Mouse (Mus musculus) erythroblast, embryonic 14.5 days (primary cell): Measurements from ENCODE around the gene Prickle2. TPM values are rescaled to one million over a fixed set of nuclear protein-coding genes. Genes with fewer than 3 reads are reported as not detected.

Experiments
- H3K27me3 ChIP-seq: 2 replicates; pipeline ENCODE4 v1.6.1; 2012; ENCODE audit warnings: inconsistent platforms; ENCODE audit not compliant: control insufficient read depth
- H3K36me3 ChIP-seq: 2 replicates; pipeline ENCODE4 v1.6.1; 2012; ENCODE audit warnings: mild to moderate bottlenecking, inconsistent platforms; ENCODE audit not compliant: control insufficient read depth
- H3K4me1 ChIP-seq: 2 replicates; pipeline ENCODE4 v1.6.1; 2012; ENCODE audit warnings: inconsistent platforms; ENCODE audit not compliant: control insufficient read depth
- H3K4me3 ChIP-seq: replicated peaks from 2 replicates; pipeline ENCODE3; 2012; ENCODE audit warnings: moderate library complexity, mild to moderate bottlenecking, inconsistent platforms
- H3K9me3 ChIP-seq: 2 replicates; pipeline ENCODE4 v1.6.1; 2012; ENCODE audit warnings: low read length, inconsistent platforms, mixed read lengths; ENCODE audit not compliant: control insufficient read depth
- GATA1 ChIP-seq: IDR thresholded peaks from 2 replicates; pipeline ENCODE4 v1.6.1; 2012; ENCODE audit warnings: low read length, inconsistent platforms, mixed read lengths
- TAL1 ChIP-seq: IDR thresholded peaks from 3 replicates; pipeline ENCODE4 v1.6.1; 2012; ENCODE audit warnings: low read length, inconsistent platforms, mixed read lengths
- polyA plus RNA-seq: library from polyadenylated mRNA; stranded (reverse); fragments of >175 nt; gene quantifications from 2 replicates; pipeline ENCODE4 v1.2.3, GENCODE M21; 2012

Gene Prickle2
- polyA plus RNA-seq, 1 experiment: not detected

DNA sequence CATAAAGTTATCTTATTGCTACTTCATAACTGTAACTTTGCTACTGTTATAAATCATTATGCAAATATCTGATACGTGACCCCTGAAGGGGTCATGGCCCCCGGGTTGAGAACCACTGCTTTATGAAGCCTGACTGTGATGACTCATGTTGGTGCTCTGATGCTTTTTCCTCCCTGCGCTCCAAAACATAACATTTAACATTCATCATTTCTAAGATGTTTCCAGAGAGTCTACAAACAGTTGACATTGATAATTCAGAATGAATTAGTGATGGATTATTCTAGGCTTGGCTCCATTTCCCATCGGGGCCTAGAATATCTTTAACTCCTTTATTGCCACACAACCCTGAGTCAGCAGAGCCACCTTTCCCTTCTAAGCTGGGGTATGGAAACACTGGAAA, 247.9 kb downstream of the Prickle2 start:
- no peaks in the 10 kb centered on the region for H3K36me3 ChIP-seq
- H3K4me3 ChIP-seq: no peak overlapping the region
- no peaks in the 10 kb centered on the region for H3K4me1 ChIP-seq
- no peaks in the 10 kb centered on the region for H3K27me3 ChIP-seq
- no peak for TF ChIP-seq TAL1
- no peak for TF ChIP-seq GATA1
- H3K9me3 ChIP-seq: no peaks in the 10 kb centered on the region

DNA sequence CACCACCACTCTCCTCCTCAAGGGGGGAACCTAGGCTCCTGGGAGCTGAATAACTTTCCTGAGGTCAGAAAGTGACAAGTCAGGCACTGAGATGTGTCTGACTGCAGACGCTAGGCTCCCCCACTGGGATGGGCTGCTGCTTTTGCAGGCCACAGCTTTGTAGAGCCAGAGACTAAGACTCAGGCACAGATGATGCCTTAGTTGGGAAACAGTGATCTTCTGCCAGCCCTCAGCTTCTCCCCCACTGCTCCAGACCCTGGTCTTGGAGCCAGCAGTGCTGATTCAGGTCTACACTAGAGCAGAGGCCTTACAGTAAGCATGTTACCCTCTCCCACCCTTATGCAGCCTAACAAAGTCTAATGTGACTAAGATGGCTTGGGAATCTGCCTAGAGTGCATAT, 254.5 kb downstream of the Prickle2 start:
- Histone ChIP-seq H3K4me1 (no peaks in the 10 kb centered on the region), H3K4me3 (no peak overlapping the region), H3K9me3 (no peaks in the 10 kb centered on the region), H3K36me3 (no peaks in the 10 kb centered on the region), H3K27me3 (no peaks in the 10 kb centered on the region)
- TF ChIP-seq TAL1: no peak

DNA sequence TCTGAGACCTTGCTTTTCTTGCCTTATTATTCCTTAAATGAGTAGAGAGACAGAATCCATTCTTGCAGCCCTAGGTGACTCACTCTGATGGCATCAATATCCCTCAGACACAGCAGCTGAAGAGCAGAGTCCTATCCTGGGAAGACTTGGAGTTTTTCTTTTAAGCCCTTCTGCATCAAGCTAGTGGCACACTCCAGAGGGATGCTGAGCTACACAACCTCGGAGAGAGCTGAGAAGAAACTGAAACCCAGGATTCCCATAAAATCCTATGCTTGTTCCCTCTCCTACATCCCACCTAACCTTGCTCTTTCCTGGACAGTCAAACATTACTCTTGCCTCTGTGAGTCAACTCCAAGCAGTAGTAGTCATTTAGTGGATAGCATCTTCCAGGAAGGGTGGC, 256.0 kb downstream of the Prickle2 start:
- Histone ChIP-seq H3K4me1 (no peaks in the 10 kb centered on the region), H3K9me3 (no peaks in the 10 kb centered on the region), H3K4me3 (no peak overlapping the region), H3K27me3 (no peaks in the 10 kb centered on the region), H3K36me3 (no peaks in the 10 kb centered on the region)
- TF ChIP-seq TAL1: no peak
- TF ChIP-seq GATA1: no peak

DNA sequence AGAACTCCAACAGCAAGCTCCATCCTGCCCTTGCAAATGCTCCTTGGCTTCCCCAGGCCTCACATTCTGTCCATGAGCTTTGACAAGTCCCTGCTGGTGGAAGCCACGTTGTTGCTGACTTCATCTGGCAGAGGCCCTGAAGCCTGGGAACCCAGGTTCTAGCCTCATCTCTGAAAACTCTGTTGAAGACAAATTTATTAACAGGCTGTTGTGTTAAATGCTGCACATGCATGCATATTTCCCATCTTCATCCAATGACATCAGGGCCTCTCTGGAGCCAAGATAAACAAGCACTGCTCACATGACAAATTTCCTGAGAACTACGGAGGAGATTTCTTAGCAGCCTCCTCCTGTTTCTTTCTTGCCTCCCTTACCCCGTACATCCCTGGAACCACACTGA, 259.3 kb downstream of the Prickle2 start:
- Histone ChIP-seq H3K36me3 (no peaks in the 10 kb centered on the region), H3K9me3 (no peaks in the 10 kb centered on the region), H3K4me3 (no peak overlapping the region), H3K27me3 (no peaks in the 10 kb centered on the region), H3K4me1 (no peaks in the 10 kb centered on the region)
- TF ChIP-seq TAL1 (no peak), GATA1 (no peak)

DNA sequence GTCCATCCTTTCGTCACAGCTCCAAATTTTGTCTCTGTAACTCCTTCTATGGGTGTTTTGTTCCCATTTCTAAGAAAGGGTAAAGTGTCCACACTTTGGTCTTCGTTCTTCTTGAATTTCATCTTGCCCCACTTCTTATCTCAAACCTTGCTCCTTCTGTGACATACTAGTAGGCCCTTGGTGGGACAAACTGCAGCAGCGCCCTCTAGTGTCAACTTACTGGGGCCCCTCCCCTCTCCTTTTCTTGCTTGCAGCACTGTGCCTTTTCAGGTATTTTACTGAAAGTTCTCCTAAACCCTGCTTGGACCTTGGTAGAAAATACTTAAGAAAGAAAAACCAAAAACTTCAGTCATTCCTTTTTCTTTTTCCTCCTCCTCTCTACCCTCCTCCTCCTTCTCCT, 264.8 kb downstream of the Prickle2 start:
- Histone ChIP-seq H3K36me3 (no peaks in the 10 kb centered on the region), H3K4me3 (no peak overlapping the region), H3K4me1 (no peaks in the 10 kb centered on the region), H3K9me3 (no peaks in the 10 kb centered on the region), H3K27me3 (no peaks in the 10 kb centered on the region)
- TF ChIP-seq GATA1 (no peak), TAL1 (no peak)

DNA sequence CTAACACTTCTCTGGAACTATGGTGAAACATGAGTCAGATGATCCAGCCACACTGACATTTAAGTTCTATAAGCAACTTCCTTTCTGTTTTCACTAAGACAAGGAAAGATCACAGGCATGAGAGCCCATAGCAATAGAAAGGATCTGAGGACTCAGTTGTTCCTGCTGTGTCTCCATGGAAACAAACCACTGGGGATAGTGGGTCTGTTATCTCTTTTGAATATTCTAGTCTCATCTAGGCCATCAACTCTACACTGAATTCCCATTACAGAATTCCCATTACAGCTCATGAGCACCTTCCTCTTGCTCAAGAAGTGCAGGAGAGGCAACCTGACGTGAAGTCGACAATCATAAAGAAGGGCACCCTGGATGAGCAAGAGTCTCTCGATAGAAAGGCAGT, 265.7 kb downstream of the Prickle2 start:
- TF ChIP-seq TAL1 (no peak), GATA1 (no peak)
- Histone ChIP-seq H3K36me3 (no peaks in the 10 kb centered on the region), H3K4me1 (no peaks in the 10 kb centered on the region), H3K27me3 (no peaks in the 10 kb centered on the region), H3K4me3 (no peak overlapping the region), H3K9me3 (no peaks in the 10 kb centered on the region)

DNA sequence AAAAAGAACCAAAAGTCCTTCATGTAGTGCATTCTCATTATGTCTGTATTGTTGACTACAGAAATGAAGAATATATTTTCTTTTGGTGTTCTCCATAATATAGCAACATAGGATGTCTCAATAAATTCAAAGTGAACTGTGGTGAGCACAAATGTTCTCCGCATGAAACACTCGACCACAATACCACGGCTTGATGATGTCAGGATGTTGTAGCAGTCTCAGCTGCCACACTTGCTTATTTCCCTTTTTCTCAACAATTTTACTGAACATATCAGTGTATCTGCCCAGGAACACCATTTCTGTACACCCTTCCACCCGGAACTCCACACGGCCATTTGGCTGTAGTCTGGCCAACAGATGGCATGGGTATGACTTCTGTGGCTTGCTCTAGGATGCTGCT, 273.8 kb downstream of the Prickle2 start:
- no peak for TF ChIP-seq TAL1
- TF ChIP-seq GATA1: no peak
- Histone ChIP-seq H3K27me3 (no peaks in the 10 kb centered on the region), H3K36me3 (no peaks in the 10 kb centered on the region), H3K4me1 (no peaks in the 10 kb centered on the region), H3K4me3 (no peak overlapping the region), H3K9me3 (no peaks in the 10 kb centered on the region)

DNA sequence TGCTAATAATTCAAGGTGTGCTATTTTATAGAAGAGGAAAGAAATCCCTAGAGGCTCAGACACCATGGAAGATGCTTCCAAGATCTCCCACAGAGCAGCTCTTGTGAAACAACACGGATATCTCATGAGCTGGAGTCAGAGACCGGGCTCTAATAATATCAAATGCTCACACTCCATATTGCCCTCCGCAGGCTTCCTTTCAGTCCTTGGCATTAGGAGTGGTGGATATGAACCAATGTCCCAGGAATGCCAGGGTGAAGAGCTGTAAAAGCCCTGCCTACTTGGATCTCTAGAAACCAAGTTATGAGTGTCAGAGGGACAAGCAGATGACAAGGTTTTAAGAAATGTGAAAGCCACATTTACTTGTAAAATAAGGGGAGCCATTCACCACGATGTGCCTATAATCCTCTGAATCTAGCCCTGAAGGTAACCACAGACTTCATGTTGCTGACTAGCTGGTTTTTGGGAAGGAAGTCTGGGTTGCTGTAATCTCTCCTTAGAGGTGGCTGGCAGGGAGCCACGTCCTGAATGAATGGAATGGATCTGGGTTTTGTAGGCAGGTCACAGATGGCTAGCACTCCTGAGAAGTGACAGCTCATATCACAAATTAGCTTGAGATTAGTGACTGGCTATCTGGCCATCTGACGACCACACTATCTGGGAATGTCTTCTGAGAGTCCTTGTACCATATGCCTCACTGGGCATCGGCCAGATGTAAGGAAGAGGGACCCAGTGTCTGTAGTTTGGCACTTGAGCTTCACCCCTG, 278.4 kb downstream of the Prickle2 start:
- Histone ChIP-seq H3K4me3 (no peak overlapping the region), H3K27me3 (no peaks in the 10 kb centered on the region), H3K36me3 (no peaks in the 10 kb centered on the region), H3K9me3 (no peaks in the 10 kb centered on the region), H3K4me1 (no peaks in the 10 kb centered on the region)
- TF ChIP-seq GATA1: no peak
- TF ChIP-seq TAL1: no peak

DNA sequence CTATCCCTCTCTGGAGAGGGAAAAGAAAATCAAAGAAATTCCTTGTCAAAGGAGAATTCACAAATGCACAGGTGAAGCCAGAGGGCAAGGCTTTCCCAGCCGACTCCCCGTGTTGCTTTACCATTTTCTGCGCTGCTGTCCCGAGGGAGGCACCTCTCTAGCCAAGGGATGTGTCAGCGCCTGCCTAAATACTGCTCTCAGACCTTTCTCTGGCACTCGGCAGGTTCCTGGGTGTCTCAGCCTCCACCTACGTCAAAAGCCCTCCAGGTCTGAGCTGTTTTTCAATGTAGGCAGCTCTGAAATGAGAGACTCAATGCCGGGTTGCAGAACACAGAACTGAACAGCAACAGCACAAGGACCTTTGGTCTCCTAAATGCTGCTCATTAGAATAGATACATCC, 280.1 kb downstream of the Prickle2 start:
- Histone ChIP-seq H3K9me3 (no peaks in the 10 kb centered on the region), H3K4me3 (no peak overlapping the region), H3K27me3 (no peaks in the 10 kb centered on the region), H3K4me1 (no peaks in the 10 kb centered on the region), H3K36me3 (no peaks in the 10 kb centered on the region)
- TF ChIP-seq TAL1 (no peak), GATA1 (no peak)

DNA sequence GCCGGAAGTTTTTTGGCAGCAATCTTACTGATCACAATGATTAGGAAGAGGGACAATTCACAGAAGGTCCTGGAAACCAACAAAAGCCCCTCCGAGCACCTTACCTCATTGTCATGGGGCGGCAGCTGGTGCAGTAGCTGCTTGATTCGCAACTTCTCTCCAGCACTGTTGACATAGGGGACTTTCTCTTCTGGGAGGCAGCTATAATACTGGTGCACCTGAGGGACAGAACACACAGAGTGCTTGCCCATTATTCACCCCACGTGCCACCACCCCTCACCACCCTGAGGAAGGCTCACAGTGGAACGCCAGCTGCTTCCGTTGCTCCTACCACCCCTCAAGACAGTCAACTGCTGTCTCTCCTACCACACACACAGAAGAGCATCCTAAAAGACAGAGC, 280.5 kb downstream of the Prickle2 start:
- Histone ChIP-seq H3K9me3 (no peaks in the 10 kb centered on the region), H3K4me1 (no peaks in the 10 kb centered on the region), H3K36me3 (no peaks in the 10 kb centered on the region), H3K27me3 (no peaks in the 10 kb centered on the region), H3K4me3 (no peak overlapping the region)
- TF ChIP-seq TAL1: no peak
- no peak for TF ChIP-seq GATA1
